Mouse (Mus musculus) MEL (cell line): ENCODE results near the gene Gm20388. TPM values are rescaled to one million over a fixed set of nuclear protein-coding genes. Genes with fewer than 3 reads are reported as not detected.

Experiments used
- DNase-seq: peaks from one replicate; pipeline ENCODE4 v3.0.0; 2011; ENCODE audit warnings: low read depth, low spot score
- H3K27ac ChIP-seq: 2 replicates; pipeline ENCODE4 v1.5.1; 2012; ENCODE audit warnings: low read depth, mild to moderate bottlenecking, control low read depth, low read length, moderate library complexity; ENCODE audit not compliant: control insufficient read depth
- H3K27me3 ChIP-seq, 2 experiments: fragments of 150-350 bp in 1 of 2; sonication (generic) in 1 of 2; 2 replicates each; pipeline ENCODE4 v1.6.1; 2012; ENCODE audit warnings: low read length in 2 of 2, mild to moderate bottlenecking in 2 of 2, improper control_type of control experiment in 1 of 2, moderate library complexity in 1 of 2; ENCODE audit not compliant: insufficient read depth in 2 of 2, control insufficient read depth in 1 of 2
- H3K36me3 ChIP-seq, 2 experiments: 2 replicates each; pipeline ENCODE4 v1.6.1; 2012 to 2014; ENCODE audit warnings: low read length in 2 of 2, improper control_type of control experiment in 1 of 2, inconsistent platforms in 1 of 2, mild to moderate bottlenecking in 1 of 2; ENCODE audit not compliant: insufficient read depth in 2 of 2, control insufficient read depth in 1 of 2
- H3K4me1 ChIP-seq, 2 experiments: fragments of 150-350 bp in 1 of 2; sonication (generic) in 1 of 2; 2 replicates each; pipeline ENCODE4 v1.6.1; 2012; ENCODE audit warnings: low read length in 2 of 2, improper control_type of control experiment in 1 of 2, mild to moderate bottlenecking in 1 of 2; ENCODE audit not compliant: insufficient read depth in 2 of 2, control insufficient read depth in 1 of 2
- H3K4me3 ChIP-seq, 2 experiments: fragments of 150-350 bp in 1 of 2; sonication (generic) in 1 of 2; 2 replicates each; pipeline ENCODE4 v1.5.1; 2012; ENCODE audit warnings: low read depth in 2 of 2, low read length in 2 of 2, mild to moderate bottlenecking in 2 of 2, moderate library complexity in 2 of 2, control low read depth in 1 of 2, improper control_type of control experiment in 1 of 2; ENCODE audit not compliant: control insufficient read depth in 1 of 2, insufficient read depth in 1 of 2
- H3K79me2 ChIP-seq: 2 replicates; pipeline ENCODE4 v1.6.1; 2012; ENCODE audit warnings: mild to moderate bottlenecking, low read length, moderate library complexity; ENCODE audit not compliant: control insufficient read depth, poor library complexity, insufficient read depth
- H3K9ac ChIP-seq: 2 replicates; pipeline ENCODE4 v1.6.1; 2012; ENCODE audit warnings: low read depth, mild to moderate bottlenecking, control low read depth, low read length, moderate library complexity; ENCODE audit not compliant: control insufficient read depth, poor library complexity, severe bottlenecking
- H3K9me3 ChIP-seq: fragments of 150-350 bp; sonication (generic); replicated peaks from 2 replicates; pipeline ENCODE4 v1.6.1; 2012; ENCODE audit warnings: mild to moderate bottlenecking, low read length, improper control_type of control experiment, moderate library complexity; ENCODE audit not compliant: insufficient read depth
- CHD1 ChIP-seq: IDR thresholded peaks from 2 replicates; pipeline ENCODE4 v1.6.1; 2012; ENCODE audit warnings: low read depth, mild to moderate bottlenecking, inconsistent platforms, low read length, improper control_type of control experiment
- E2F4 ChIP-seq: IDR thresholded peaks from 2 replicates; pipeline ENCODE4 v1.6.1; 2011; ENCODE audit warnings: low read depth, low read length, improper control_type of control experiment, borderline replicate concordance
- ELF1 ChIP-seq: IDR thresholded peaks from 2 replicates; pipeline ENCODE4 v1.6.1; 2014; ENCODE audit warnings: low read depth, mild to moderate bottlenecking, inconsistent platforms, low read length, improper control_type of control experiment, moderate library complexity
- ETS1 ChIP-seq: IDR thresholded peaks from 2 replicates; pipeline ENCODE4 v1.6.1; 2012; ENCODE audit warnings: low read depth, mild to moderate bottlenecking, inconsistent platforms, low read length, improper control_type of control experiment, moderate library complexity
- GATA1 ChIP-seq: IDR thresholded peaks from 2 replicates; pipeline ENCODE4 v1.6.1; 2011; ENCODE audit warnings: low read depth, low read length, improper control_type of control experiment
- HCFC1 ChIP-seq: IDR thresholded peaks from 2 replicates; pipeline ENCODE4 v1.6.1; 2012; ENCODE audit warnings: low read depth, mild to moderate bottlenecking, inconsistent platforms, low read length, improper control_type of control experiment, moderate library complexity
- MAFK ChIP-seq: IDR thresholded peaks from 2 replicates; pipeline ENCODE4 v1.6.1; 2011; ENCODE audit warnings: low read depth, mild to moderate bottlenecking, low read length, improper control_type of control experiment, borderline replicate concordance
- MAX ChIP-seq: IDR thresholded peaks from 2 replicates; pipeline ENCODE4 v1.6.1; 2011; ENCODE audit warnings: low read length, improper control_type of control experiment
- MXI1 ChIP-seq: IDR thresholded peaks from 2 replicates; pipeline ENCODE4 v1.6.1; 2011; ENCODE audit warnings: mild to moderate bottlenecking, low read depth, low read length, improper control_type of control experiment
- MYB ChIP-seq: IDR thresholded peaks from 2 replicates; pipeline ENCODE4 v1.6.1; 2011; ENCODE audit warnings: mild to moderate bottlenecking, low read depth, low read length, improper control_type of control experiment
- MYC ChIP-seq: IDR thresholded peaks from 2 replicates; pipeline ENCODE4 v1.6.1; 2011; ENCODE audit warnings: low read depth, mild to moderate bottlenecking, low read length, improper control_type of control experiment, moderate library complexity
- NELFE ChIP-seq: IDR thresholded peaks from 2 replicates; pipeline ENCODE4 v1.6.1; 2011; ENCODE audit warnings: low read depth, low read length, improper control_type of control experiment
- POLR2A ChIP-seq, 2 experiments: IDR thresholded peaks; 2 replicates each; pipeline ENCODE4 v1.6.1; 2011 to 2012; ENCODE audit warnings: low read length in 2 of 2, mild to moderate bottlenecking in 2 of 2, control low read depth in 1 of 2, improper control_type of control experiment in 1 of 2, low read depth in 1 of 2, moderate library complexity in 1 of 2; ENCODE audit not compliant: control insufficient read depth in 1 of 2, insufficient read depth in 1 of 2, poor library complexity in 1 of 2
- RAD21 ChIP-seq: IDR thresholded peaks from 2 replicates; pipeline ENCODE4 v1.6.1; 2011; ENCODE audit warnings: mild to moderate bottlenecking, low read depth, low read length, improper control_type of control experiment
- SMC3 ChIP-seq: IDR thresholded peaks from 2 replicates; pipeline ENCODE4 v1.6.1; 2011; ENCODE audit warnings: low read depth, low read length, improper control_type of control experiment
- TAL1 ChIP-seq: IDR thresholded peaks from 2 replicates; pipeline ENCODE4 v1.6.1; 2012; ENCODE audit warnings: mild to moderate bottlenecking, inconsistent platforms, low read length, moderate library complexity, mixed read lengths
- TBP ChIP-seq: IDR thresholded peaks from 2 replicates; pipeline ENCODE4 v1.8.0; 2011; ENCODE audit warnings: low read depth, low read length, improper control_type of control experiment
- USF1 ChIP-seq: IDR thresholded peaks from 2 replicates; pipeline ENCODE4 v1.6.1; 2014; ENCODE audit warnings: low read depth, mild to moderate bottlenecking, inconsistent platforms, low read length, improper control_type of control experiment, moderate library complexity
- USF2 ChIP-seq, 2 experiments: IDR thresholded peaks; 2 replicates each; pipeline ENCODE4 v1.6.1; 2011 to 2012; ENCODE audit warnings: improper control_type of control experiment in 2 of 2, low read length in 2 of 2, borderline replicate concordance in 1 of 2, inconsistent platforms in 1 of 2, low read depth in 1 of 2, mild to moderate bottlenecking in 1 of 2; ENCODE audit not compliant: insufficient read depth in 1 of 2
- ZNF384 ChIP-seq: IDR thresholded peaks from 2 replicates; pipeline ENCODE4 v1.6.1; 2012; ENCODE audit warnings: low read depth, mild to moderate bottlenecking, inconsistent platforms, low read length, improper control_type of control experiment
- polyA plus RNA-seq, 2 experiments: library from polyadenylated mRNA; stranded (reverse) in 1 of 2; unstranded in 1 of 2; fragments of >175 nt in 1 of 2; fragments of >200 nt in 1 of 2; gene quantifications; 2 replicates each; pipeline versions ENCODE4 v1.2.1 to v1.2.4; 2012; ENCODE audit warnings: low replicate concordance in 2 of 2, low read depth in 1 of 2; ENCODE audit not compliant: insufficient read length in 2 of 2, insufficient read depth in 1 of 2, missing spikeins in 1 of 2
- total RNA-seq: library from RNA; depleted of rRNA; stranded (reverse); fragments of 300-350 nt; gene quantifications from 2 replicates; pipeline ENCODE4 v1.2.3, GENCODE M21; 2012

The Gm20388 gene
- total and polyA plus RNA-seq, 3 experiments, result 11.1 to 17.8 TPM; not detected in 1

GRCm38 (mm10) chr8:124291693-124292092, 4381.1 kb downstream of the Gm20388 start:
- no peak overlapping the region for H3K9ac ChIP-seq
- H3K79me2 ChIP-seq, result no peaks in the 10 kb centered on the region
- no peaks in the 10 kb centered on the region for H3K9me3 ChIP-seq
- no peak for DNase-seq
- H3K27me3 ChIP-seq, result no peaks in the 10 kb centered on the region
- H3K4me1 ChIP-seq, result no peaks in the 10 kb centered on the region
- H3K27ac ChIP-seq, result no peak overlapping the region
- H3K36me3 ChIP-seq, result no peaks in the 10 kb centered on the region
- no peak for TF ChIP-seq SMC3
- no peak for TF ChIP-seq MAX
- no peak for TF ChIP-seq MYB
- H3K4me3 ChIP-seq, result no peak overlapping the region

GRCm38 (mm10) chr8:124292965-124293364, 4382.3 kb downstream of the Gm20388 start:
- no peaks in the 10 kb centered on the region for H3K9me3 ChIP-seq
- no peaks in the 10 kb centered on the region for H3K27me3 ChIP-seq
- no peak for DNase-seq
- no peak overlapping the region for H3K9ac ChIP-seq
- H3K4me1 ChIP-seq, result no peaks in the 10 kb centered on the region
- no peak overlapping the region for H3K4me3 ChIP-seq
- TF ChIP-seq ELF1 (no peak), RAD21 (no peak), USF1 (no peak), MYC (no peak), TBP (no peak), POLR2A (IDR thresholded peaks at IDR 0.05; ENCODE audit: control insufficient read depth in 1 of 2, insufficient read depth in 1 of 2, low read depth in 1 of 2, low read length in 2 of 2, poor library complexity in 1 of 2) (no peak), CHD1 (no peak), ZNF384 (no peak), USF2 (IDR thresholded peaks at IDR 0.05; ENCODE audit: borderline replicate concordance in 1 of 2, insufficient read depth in 1 of 2, low read depth in 1 of 2, low read length in 2 of 2) (no peak), SMC3 (no peak), MYB (no peak), MXI1 (no peak), E2F4 (no peak), ETS1 (no peak), MAFK (no peak), GATA1 (no peak), TAL1 (no peak), NELFE (no peak), HCFC1 (no peak)
- no peaks in the 10 kb centered on the region for H3K36me3 ChIP-seq
- H3K79me2 ChIP-seq, result no peaks in the 10 kb centered on the region
- no peak overlapping the region for H3K27ac ChIP-seq
